Mouse (Mus musculus) liver, embryonic 11.5 days (tissue): ENCODE data around the gene Ufc1. TPM values are rescaled to one million over a fixed set of nuclear protein-coding genes. Genes with fewer than 3 reads are reported as not detected.

Experiments
- ATAC-seq: fragments of 200-750 bp; cut with Nextera tagmentation; replicated peaks from 2 replicates; pipeline ENCODE4 v1.8.0; 2017; ENCODE audit warnings: moderate number of reproducible peaks, mild to moderate bottlenecking, moderate TSS enrichment, moderate library complexity; ENCODE audit not compliant: low FRiP score
- DNase-seq: peaks from one replicate; pipeline ENCODE4 v3.0.0-alpha.2; 2017; ENCODE audit warnings: low spot score
- H3K27ac ChIP-seq: fragments of 300-500 bp; sonication (generic); 2 replicates; pipeline ENCODE4 v1.5.1; 2014; ENCODE audit warnings: mild to moderate bottlenecking, low read depth, low read length, control low read depth
- H3K27me3 ChIP-seq: fragments of 300-500 bp; sonication (generic); replicated peaks from 2 replicates; pipeline ENCODE4 v1.6.1; 2014; ENCODE audit warnings: low read length, mixed read lengths; ENCODE audit not compliant: control insufficient read depth, insufficient read depth
- H3K36me3 ChIP-seq: fragments of 300-500 bp; sonication (generic); 2 replicates; pipeline ENCODE4 v1.6.1; 2014; ENCODE audit warnings: mild to moderate bottlenecking, low read length, moderate library complexity, mixed read lengths; ENCODE audit not compliant: control insufficient read depth, insufficient read depth
- H3K4me1 ChIP-seq: fragments of 300-500 bp; sonication (generic); replicated peaks from 2 replicates; pipeline ENCODE4 v1.6.1; 2014; ENCODE audit warnings: low read length, mixed read lengths; ENCODE audit not compliant: control insufficient read depth, insufficient read depth
- H3K4me2 ChIP-seq: fragments of 300-500 bp; sonication (generic); 2 replicates; pipeline ENCODE4 v1.6.1; 2014; ENCODE audit warnings: mild to moderate bottlenecking, control low read depth, moderate library complexity
- H3K4me3 ChIP-seq: fragments of 300-500 bp; sonication (generic); 2 replicates; pipeline ENCODE4 v1.5.1; 2014; ENCODE audit warnings: low read depth, low read length, control low read depth
- H3K9ac ChIP-seq: fragments of 300-500 bp; sonication (generic); 2 replicates; pipeline ENCODE4 v1.6.1; 2014; ENCODE audit warnings: low read depth, low read length, control low read depth
- H3K9me3 ChIP-seq: fragments of 300-500 bp; sonication (generic); 2 replicates; pipeline ENCODE4 v1.6.1; 2016; ENCODE audit warnings: low read length, inconsistent platforms, mixed read lengths; ENCODE audit not compliant: control insufficient read depth
- WGBS: fragments of 180-500 bp; shearing (Covaris S2); extraction: QIAGEN DNeasy Blood & Tissue Kit; methylation state at CpG from one replicate; pipeline ENCODE4 v1.1.7; 2014; 5-methylcytosine and 5-hydroxymethylcytosine counted together
- polyA plus RNA-seq: library from polyadenylated mRNA; unstranded; fragments of >200 nt; fragmentation: Nextera tagmentation; extraction: Ambion mirVana; gene quantifications from 2 replicates; pipeline ENCODE4 v1.2.1, GENCODE M21; 2014

Ufc1 gene
- polyA plus RNA-seq, 1 experiment from 2014 or later, result 83.7 TPM

DNA sequence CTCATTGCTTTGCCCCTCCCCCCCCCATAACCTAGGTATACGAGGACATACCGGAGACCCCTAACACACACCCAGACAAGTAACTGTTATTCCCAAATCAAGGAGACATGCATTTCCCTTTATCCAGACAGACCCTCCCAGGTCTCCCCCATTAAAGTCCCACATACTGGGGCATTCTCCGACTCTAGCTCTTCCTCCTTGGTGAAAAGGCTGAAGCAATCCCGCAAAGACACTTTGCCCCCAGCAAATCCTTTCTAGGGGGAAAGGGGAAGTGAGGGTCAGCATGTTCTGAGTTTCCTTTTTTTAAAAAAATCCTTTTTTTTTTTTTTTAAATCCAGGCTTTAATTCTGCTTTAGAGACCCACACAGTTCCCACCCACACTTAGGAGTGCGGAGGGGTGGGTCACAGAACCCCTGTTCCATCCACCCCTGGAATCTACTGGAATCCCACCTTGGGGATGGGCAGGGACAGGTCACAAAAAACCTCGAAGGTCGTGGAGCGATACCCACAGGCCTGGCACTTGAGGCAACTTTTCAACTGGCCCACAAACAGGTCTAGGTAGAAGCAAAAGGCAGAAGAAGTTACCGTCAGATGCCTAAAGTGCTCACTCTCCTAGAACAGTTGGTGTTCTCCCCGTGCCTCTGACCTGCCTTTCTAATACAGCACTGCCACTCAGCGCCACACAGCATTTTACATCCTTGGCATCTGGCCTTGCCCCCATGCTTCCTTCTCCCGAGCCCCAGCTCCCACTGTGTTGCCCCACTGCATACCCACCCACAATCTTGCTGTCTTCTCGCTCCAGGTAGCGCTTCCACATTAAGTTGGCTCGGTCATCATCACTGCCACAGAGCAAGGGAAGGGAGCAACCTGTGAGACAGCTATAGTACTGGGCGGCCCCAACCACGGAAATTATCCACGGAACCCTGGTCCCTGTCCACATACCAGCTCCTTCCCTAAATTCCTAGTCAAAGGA is 11.3 kb downstream of the Ufc1 start:
- DNase-seq (no peak), ATAC-seq (no peak)
- Histone ChIP-seq H3K36me3 (peaks cover 18% of the 10 kb centered on the region), H3K27me3 (no peaks in the 10 kb centered on the region), H3K9me3 (no peaks in the 10 kb centered on the region), H3K4me2 (no peak overlapping the region), H3K4me1 (peaks cover 18% of the 10 kb centered on the region), H3K9ac (no peak overlapping the region), H3K27ac (no peak overlapping the region), H3K4me3 (no peak overlapping the region)
- WGBS, result 87% methylated on average over 18 of the region's 18 CpGs

DNA sequence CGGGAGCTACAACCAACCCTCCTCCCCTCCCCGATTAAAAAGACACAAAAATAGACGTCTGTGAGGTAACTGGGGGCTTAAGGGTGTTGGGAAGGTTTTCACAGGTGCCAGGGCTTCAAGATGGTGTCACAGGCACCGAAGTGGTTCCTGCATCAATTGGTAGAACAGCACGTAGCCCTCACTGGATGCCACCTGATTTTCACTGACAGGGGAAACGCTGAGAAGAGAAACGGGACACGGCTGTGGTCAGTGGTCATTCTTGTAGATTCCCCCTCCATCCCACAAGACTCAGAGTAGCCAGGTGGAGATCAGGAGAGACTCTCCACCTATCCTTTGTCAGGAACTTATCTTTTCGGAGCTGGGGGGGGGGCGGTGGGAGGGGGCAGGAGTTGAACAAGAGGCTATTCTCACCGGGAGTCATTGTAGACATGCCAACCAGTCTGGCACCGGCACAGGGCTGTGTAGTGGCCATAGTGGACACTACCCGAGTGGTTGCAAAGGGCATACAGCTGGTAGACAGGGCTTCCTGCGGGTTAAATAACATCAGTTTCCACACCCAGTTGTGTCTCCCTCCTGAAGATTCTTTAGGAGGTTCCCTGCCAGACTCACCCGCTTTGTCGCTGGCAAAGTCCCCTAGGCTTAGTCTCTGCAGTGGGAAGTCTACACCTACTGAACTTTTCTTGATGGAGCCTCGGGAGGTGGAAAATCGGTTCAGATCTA is 12.6 kb downstream of the Ufc1 start:
- ATAC-seq (no peak), DNase-seq (peak; percentile 30)
- Histone ChIP-seq H3K27ac (peak overlapping the region; percentile 99), H3K36me3 (peaks cover 30% of the 10 kb centered on the region), H3K27me3 (no peaks in the 10 kb centered on the region), H3K4me1 (peaks cover 14% of the 10 kb centered on the region), H3K4me2 (peak overlapping the region; percentile 69), H3K9me3 (no peaks in the 10 kb centered on the region), H3K9ac (peak overlapping the region; percentile 93), H3K4me3 (peak overlapping the region; percentile 76)
- 72% methylated on average over 18 of the region's 18 CpGs for WGBS

DNA sequence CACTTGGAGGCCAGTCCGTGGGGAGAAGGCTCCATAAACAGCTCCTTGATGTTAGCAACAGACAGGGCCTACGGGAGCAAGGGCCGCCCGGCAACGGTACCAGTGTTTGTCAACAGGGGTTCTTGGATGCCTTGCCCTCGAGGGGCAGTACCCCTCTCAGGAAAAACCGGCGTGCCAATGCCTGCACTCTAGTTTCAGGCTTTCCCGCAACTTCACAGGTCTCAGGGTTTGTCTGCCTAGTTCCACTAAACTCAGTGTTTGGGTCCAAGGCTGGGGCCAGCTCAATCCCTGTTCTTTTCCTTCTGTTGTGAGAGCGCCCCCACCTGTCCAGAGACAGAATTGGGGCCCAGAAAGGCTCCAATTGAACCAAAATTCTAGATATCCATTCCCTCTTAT is 13.3 kb downstream of the Ufc1 start:
- 2% methylated on average over 10 of the region's 10 CpGs for WGBS
- Histone ChIP-seq H3K4me2 (peak overlapping the region; percentile 69), H3K27ac (peak overlapping the region; percentile 99), H3K4me3 (peak overlapping the region; percentile 76), H3K4me1 (peaks cover 8% of the 10 kb centered on the region), H3K27me3 (no peaks in the 10 kb centered on the region), H3K36me3 (peaks cover 36% of the 10 kb centered on the region), H3K9ac (peak overlapping the region; percentile 93), H3K9me3 (no peaks in the 10 kb centered on the region)
- DNase-seq (peak; percentile 86), ATAC-seq (peak; percentile 37)

DNA sequence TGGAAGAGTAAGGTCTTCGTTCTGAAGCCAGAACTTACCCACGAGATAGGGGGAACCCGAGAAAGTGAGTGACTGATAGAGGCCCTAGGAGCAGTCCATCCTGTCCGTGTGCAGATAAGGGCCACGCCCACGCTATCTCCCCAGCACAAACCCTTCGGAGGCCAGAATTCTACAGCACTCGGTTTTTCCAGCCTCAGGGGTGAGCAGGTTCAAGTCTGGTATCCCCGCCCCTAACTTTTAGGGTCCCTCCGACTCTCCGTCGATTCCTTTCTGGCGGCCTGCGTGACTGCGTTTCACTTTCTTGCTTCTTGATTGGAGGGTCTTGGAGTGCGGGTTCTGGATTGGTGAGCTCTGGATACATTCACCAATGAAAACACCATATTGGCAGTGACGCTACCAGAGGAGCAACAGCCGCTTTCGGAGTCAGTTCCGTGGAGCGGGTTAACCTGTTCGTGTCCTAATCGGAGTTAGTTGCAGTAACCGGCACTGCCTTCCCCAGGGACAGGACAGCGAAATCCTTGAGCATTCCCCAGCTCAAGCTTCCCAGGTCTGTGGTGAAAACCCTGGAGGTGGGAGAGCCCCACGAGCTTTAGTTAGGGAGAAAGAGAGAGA is 13.8 kb downstream of the Ufc1 start, which contains the start of gene Ppox:
TSS of gene Ppox (minus strand) at position 271 of the 612 bp plus-strand sequence.
- DNase-seq, result peak; percentile 89

DNA sequence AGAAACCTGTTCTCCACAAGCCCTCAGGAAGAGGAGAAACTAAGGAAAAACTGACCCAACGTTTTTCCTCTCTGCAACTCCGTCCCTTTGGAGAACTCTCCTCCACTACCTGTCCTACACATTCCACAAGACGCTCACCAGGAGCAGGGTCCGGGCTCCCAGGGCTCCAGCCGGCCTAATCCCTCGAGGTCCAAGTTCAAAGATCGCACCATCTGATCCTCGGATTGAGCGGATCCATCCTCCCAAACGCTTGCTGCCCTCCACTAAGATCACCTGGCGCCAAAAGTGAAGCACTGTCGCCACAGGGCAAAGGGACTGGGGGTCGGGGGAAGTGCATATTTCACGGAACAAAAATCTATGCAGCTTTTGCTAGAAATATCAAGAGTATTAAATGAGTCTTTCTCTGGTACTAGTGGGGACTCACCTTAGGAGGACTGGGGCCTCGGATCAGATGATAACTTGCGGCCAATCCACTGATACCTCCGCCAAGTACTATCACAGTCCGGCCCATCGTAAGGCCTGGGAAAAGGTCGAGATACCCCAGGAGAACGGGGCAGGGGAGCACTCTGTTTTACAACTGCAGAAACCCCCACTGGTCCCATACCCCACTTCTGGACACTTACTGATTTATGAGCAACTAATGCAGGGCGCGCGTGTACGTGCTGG is 14.4 kb downstream of the Ufc1 start:
- H3K4me1 ChIP-seq, result peaks cover 6% of the 10 kb centered on the region; the same call in 1 of the 2 replicates
- DNase-seq, result no peak

More for the DNA sequence above, 13.8 kb downstream of the Ufc1 start, which contains the start of gene Ppox:
- Histone ChIP-seq H3K36me3 (peaks cover 35% of the 10 kb centered on the region), H3K4me3 (peak within 1 kb of the TSS; percentile 76), H3K4me1 (peaks cover 6% of the 10 kb centered on the region), H3K9me3 (no peaks in the 10 kb centered on the region), H3K27ac (peak within 1 kb of the TSS; percentile 99), H3K27me3 (no peaks in the 10 kb centered on the region), H3K9ac (peak within 1 kb of the TSS; percentile 94), H3K4me2 (peak within 1 kb of the TSS; percentile 69)
- peak; percentile 96 for ATAC-seq
- under 1% methylated on average over 26 of the region's 26 CpGs for WGBS

DNA sequence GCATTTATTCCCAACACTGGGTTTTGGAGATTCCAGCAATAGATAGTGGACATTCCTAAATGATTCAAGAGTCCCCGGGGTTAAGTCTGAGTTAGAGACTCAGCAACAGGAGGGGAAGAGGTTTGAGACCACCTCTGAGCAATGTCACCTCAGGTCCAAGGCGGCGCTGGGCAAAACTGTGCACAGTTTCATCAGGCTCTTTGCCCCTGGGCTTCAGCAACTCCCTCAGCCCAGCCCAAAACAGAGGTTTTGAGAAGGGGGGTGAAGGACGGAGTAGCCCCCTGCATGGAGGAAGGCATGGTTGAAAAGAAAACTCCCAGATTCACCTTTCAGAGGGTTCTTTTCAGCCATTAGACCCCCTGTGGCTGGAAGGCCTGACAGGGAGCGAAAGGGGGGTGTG is 15.1 kb downstream of the Ufc1 start:
- Histone ChIP-seq H3K27ac (peak overlapping the region; percentile 99), H3K4me2 (peak overlapping the region; percentile 63), H3K4me1 (peaks cover 6% of the 10 kb centered on the region; the same call in 1 of the 2 replicates), H3K9me3 (no peaks in the 10 kb centered on the region), H3K27me3 (no peaks in the 10 kb centered on the region), H3K4me3 (peak overlapping the region; percentile 76), H3K36me3 (peaks cover 36% of the 10 kb centered on the region), H3K9ac (peak overlapping the region; percentile 94)
- ATAC-seq (no peak), DNase-seq (peak; percentile 29)
- WGBS, result 56% methylated on average over 5 of the region's 5 CpGs

More for the DNA sequence above, 14.4 kb downstream of the Ufc1 start:
- Histone ChIP-seq H3K27ac (peak overlapping the region; percentile 99), H3K4me3 (peak overlapping the region; percentile 76), H3K36me3 (peaks cover 35% of the 10 kb centered on the region), H3K9ac (peak overlapping the region; percentile 94), H3K4me2 (peak overlapping the region; percentile 63), H3K9me3 (no peaks in the 10 kb centered on the region), H3K27me3 (no peaks in the 10 kb centered on the region)
- WGBS, result 1% methylated on average over 25 of the region's 25 CpGs
- ATAC-seq, result peak; percentile 53

DNA sequence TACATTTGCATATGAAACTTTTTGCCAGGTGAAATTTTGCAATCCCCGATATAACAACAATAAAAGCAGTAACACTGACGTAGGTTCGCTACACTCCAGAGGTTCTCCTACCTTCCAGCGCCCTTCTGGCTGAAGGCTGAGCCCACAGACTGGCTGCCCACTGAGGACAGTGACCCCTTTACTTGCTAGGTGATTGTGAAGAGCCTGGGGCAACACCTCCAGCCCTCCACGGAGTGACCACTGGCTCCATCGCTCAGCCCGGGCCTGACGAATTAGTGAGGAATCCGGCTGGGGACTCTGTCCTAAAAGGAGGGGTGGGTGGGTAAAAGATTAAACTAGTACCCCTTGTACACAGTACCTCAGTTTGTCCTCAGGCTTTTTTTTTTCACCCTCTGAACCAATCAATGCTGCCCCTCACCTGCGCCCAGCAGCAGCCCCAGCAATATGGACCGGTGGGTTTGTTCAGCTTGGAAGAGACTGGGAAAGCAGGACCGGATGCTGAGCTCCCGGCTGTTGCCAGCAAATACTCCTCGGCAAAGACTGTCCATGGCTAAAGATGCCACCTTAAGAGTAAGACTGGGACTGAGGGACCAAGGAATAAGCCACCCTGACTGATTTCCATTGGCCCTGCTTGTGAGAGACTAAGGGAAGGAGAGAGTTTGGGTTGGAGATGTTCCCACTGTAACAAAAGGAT is 15.7 kb downstream of the Ufc1 start:
- no peak overlapping the region for H3K27ac ChIP-seq
- H3K9me3 ChIP-seq, result no peaks in the 10 kb centered on the region
- H3K36me3 ChIP-seq, result peaks cover 38% of the 10 kb centered on the region
- WGBS, result 83% methylated on average over 14 of the region's 14 CpGs
- peak overlapping the region; percentile 76 for H3K4me3 ChIP-seq
- H3K4me1 ChIP-seq, result peaks cover 6% of the 10 kb centered on the region; the same call in 1 of the 2 replicates
- peak overlapping the region; percentile 63 for H3K4me2 ChIP-seq
- DNase-seq (peak; percentile 28), ATAC-seq (no peak)
- no peaks in the 10 kb centered on the region for H3K27me3 ChIP-seq
- H3K9ac ChIP-seq, result peak overlapping the region; percentile 94
